Mouse (Mus musculus): ENCODE results near the gene Cd247. TPM values are rescaled to one million over a fixed set of nuclear protein-coding genes. Genes with fewer than 3 reads are reported as not detected.

The Cd247 gene
- polyA plus RNA-seq, 1 experiment, result 0.05 TPM

DNA sequence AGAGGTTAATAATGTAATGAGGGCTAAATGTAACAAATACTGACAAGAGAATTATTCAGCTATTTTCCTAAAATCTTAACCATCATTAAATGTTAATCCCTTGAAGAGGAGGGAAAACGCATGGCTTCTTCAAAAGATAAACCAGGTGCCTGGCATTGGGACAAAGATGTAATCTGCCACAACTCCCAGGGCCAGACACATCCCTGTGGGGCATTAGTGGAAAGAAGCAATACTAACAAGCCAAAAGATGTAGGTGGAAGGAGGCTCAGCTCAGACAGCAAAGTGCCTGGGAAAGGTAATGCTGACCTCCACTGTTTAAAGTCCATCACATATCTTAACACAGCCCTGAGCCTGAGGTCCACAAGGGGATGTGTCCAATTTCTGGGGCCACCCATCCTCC is 134.0 kb downstream of the Cd247 start:
- H3K4me3 ChIP-seq (ENCODE audit: insufficient read depth, poor library complexity, severe bottlenecking), result no peak overlapping the region
- H3K79me3 ChIP-seq (ENCODE audit: low read depth), result peaks cover 8% of the 10 kb centered on the region
- peaks cover 29% of the 10 kb centered on the region for H3K79me2 ChIP-seq (ENCODE audit: control insufficient read depth, insufficient read depth)
- TF ChIP-seq MYOD1 (IDR thresholded peaks at IDR 0.05; ENCODE audit: control insufficient read depth, insufficient read length, low read depth) (no peak), CEBPB (IDR thresholded peaks at IDR 0.05; ENCODE audit: low read depth) (no peak)
- no peak overlapping the region for H3ac ChIP-seq (ENCODE audit: control insufficient read depth, insufficient read length, low read depth)
- no peaks in the 10 kb centered on the region for H3K36me3 ChIP-seq (ENCODE audit: control insufficient read depth, insufficient read depth)
- no peaks in the 10 kb centered on the region for H3K27me3 ChIP-seq (ENCODE audit: control insufficient read depth, insufficient read depth, insufficient read length)

DNA sequence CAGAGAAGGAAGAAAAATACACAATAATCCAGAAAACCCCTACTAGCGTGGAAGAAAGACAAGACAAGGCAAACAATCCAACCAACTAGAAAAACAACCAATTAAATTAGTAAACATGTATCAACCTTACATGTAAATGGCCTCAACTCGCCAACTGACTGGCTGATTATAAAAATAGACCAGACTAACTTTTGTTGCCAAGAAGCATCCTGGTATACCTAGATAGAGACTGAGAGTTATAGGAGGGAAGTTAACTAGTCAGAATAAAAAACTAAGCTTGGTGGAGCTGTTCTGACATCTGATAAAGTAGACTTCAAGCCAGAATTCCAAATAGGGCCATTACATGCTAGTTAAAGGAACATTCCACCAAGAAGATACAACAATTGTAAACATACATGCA is 136.7 kb downstream of the Cd247 start:
- Histone ChIP-seq H3K4me3 (ENCODE audit: insufficient read depth, poor library complexity, severe bottlenecking) (no peak overlapping the region), H3K36me3 (ENCODE audit: control insufficient read depth, insufficient read depth) (no peaks in the 10 kb centered on the region), H3K27me3 (ENCODE audit: control insufficient read depth, insufficient read depth, insufficient read length) (no peaks in the 10 kb centered on the region), H3K79me2 (ENCODE audit: control insufficient read depth, insufficient read depth) (peaks cover 16% of the 10 kb centered on the region), H3K79me3 (ENCODE audit: low read depth) (peaks cover 8% of the 10 kb centered on the region), H3ac (ENCODE audit: control insufficient read depth, insufficient read length, low read depth) (no peak overlapping the region)
- TF ChIP-seq MYOG (IDR thresholded peaks at IDR 0.05; ENCODE audit: control insufficient read depth, extremely low read depth, insufficient read length) (no peak), FOSL1 (IDR thresholded peaks at IDR 0.05; ENCODE audit: insufficient read depth, low read length, poor library complexity, severe bottlenecking) (no peak), USF1 (IDR thresholded peaks at IDR 0.05; ENCODE audit: low read depth) (no peak), CTCF (IDR thresholded peaks at IDR 0.05; ENCODE audit: control insufficient read depth, insufficient read depth, insufficient read length) (no peak), MAX (IDR thresholded peaks at IDR 0.05) (no peak), MYOD1 (IDR thresholded peaks at IDR 0.05; ENCODE audit: control insufficient read depth, insufficient read length, low read depth) (no peak), CEBPB (IDR thresholded peaks at IDR 0.05; ENCODE audit: low read depth) (no peak)

Other genes starting within 250 kb of the Cd247 start
- gene Mpzl1, start 154.1 kb upstream of the Cd247 start, polyA plus RNA-seq (2012; fragmentation: generic; extraction: Trizol), result 32.1 TPM
- 0.05 TPM for gene Rcsd1, start 78.9 kb upstream of the Cd247 start, polyA plus RNA-seq (2012; fragmentation: generic; extraction: Trizol)
- gene Creg1, start 24.9 kb upstream of the Cd247 start, polyA plus RNA-seq (2012; fragmentation: generic; extraction: Trizol), result 21.2 TPM
- gene Pou2f1, start 214.0 kb downstream of the Cd247 start, polyA plus RNA-seq (2012; fragmentation: generic; extraction: Trizol), result 3.2 TPM